In the genomic region with DNA sequence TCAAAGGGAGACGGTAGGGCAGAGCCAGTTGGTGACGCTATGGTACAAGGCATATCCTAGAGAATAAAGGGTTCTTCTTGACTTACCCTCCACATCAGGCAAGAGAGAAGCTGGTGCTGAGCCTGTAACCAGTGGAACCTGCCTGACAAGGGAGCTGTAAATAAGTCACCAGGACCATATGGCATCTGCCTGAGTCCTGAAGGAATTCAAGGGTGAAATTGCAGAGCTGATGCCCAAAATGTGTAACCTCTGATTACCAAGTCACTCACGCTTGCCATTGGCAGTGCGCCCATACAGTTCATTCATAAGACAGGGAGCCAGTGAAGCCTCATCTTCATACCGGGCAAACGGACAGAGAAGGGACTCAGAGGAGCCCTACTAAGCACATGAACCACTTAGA, we compare ENCODE assay signal across 9 mouse cellular contexts. TPM values are rescaled to one million over a fixed set of nuclear protein-coding genes. Genes with fewer than 3 reads are reported as not detected.
DNase-seq lines count a peak whose midpoint lies in the region; ATAC-seq and TF ChIP-seq lines count a peak whose summit lies in the region.
"Had no signal": no experiment of that assay in that cellular context is flagged by ENCODE, and none has a peak within 500 bp of the region (broad histone marks: within the 10 kb centered on the region; RNA-seq: fewer than 3 reads in every experiment).

No protein-coding gene starts in this region.

- no peak overlapping the region for H3K27ac ChIP-seq in midbrain, embryonic 14.5 days (replicated peaks; ENCODE audit: low read depth, low read length)
- no peak overlapping the region for H3K27ac ChIP-seq in midbrain, embryonic 13.5 days
- no peak overlapping the region for H3K27ac ChIP-seq in forebrain, postnatal 0 days (ENCODE audit: low read depth, low read length)
- H3K27ac ChIP-seq in intestine, embryonic 15.5 days = no peak overlapping the region

- peak; percentile 43 for DNase-seq in adrenal gland, postnatal 25 days
- no peak for DNase-seq in adrenal gland, postnatal 4 days (ENCODE audit: low spot score in 2 of 2)
- DNase-seq in midbrain, embryonic 14.5 days = peak; percentile 66
- peak; percentile 53 for DNase-seq in forebrain, postnatal 0 days
- peak; percentile 30 for DNase-seq in retina, embryonic 14.5 days (ENCODE audit: low spot score)
- DNase-seq in spleen, postnatal 10 days (ENCODE audit: low spot score in 2 of 2) = no peak

- no peak for TF ChIP-seq CTCF in forebrain, postnatal 0 days (IDR thresholded peaks at IDR 0.05; ENCODE audit: low read depth)

- no peak overlapping the region for H3K4me2 ChIP-seq in midbrain, embryonic 14.5 days (ENCODE audit: low read length)
- no peak overlapping the region for H3K4me2 ChIP-seq in midbrain, embryonic 13.5 days (replicated peaks)
- H3K4me2 ChIP-seq in forebrain, postnatal 0 days (ENCODE audit: low read depth) = no peak overlapping the region
- H3K4me2 ChIP-seq in intestine, embryonic 15.5 days (replicated peaks) = no peak overlapping the region

- H3K4me1 ChIP-seq in midbrain, embryonic 14.5 days (ENCODE audit: control insufficient read depth, insufficient read depth, low read length) = peaks cover 20% of the 10 kb centered on the region
- peaks cover 56% of the 10 kb centered on the region for H3K4me1 ChIP-seq in midbrain, embryonic 13.5 days (replicated peaks)
- H3K4me1 ChIP-seq in forebrain, postnatal 0 days (ENCODE audit: insufficient read depth) = 0 out of 2 replicates have a peak, but pooled peaks cover 9% of the 10 kb centered on the region
- H3K4me1 ChIP-seq in intestine, embryonic 15.5 days (replicated peaks) = 0 out of 2 replicates have a peak, but pooled peaks cover 4% of the 10 kb centered on the region

- no peaks in the 10 kb centered on the region for H3K9me3 ChIP-seq in midbrain, embryonic 14.5 days (ENCODE audit: control insufficient read depth, low read length)
- no peaks in the 10 kb centered on the region for H3K9me3 ChIP-seq in midbrain, embryonic 13.5 days
- H3K9me3 ChIP-seq in forebrain, postnatal 0 days (ENCODE audit: low read length) = no peaks in the 10 kb centered on the region
- H3K9me3 ChIP-seq in intestine, embryonic 15.5 days = no peaks in the 10 kb centered on the region
- H3K9me3 ChIP-seq: megakaryocyte, embryonic 14.5 days had no signal

- H3K27me3 ChIP-seq in midbrain, embryonic 14.5 days (ENCODE audit: control insufficient read depth, insufficient read depth, low read length) = no peaks in the 10 kb centered on the region
- H3K27me3 ChIP-seq in midbrain, embryonic 13.5 days = no peaks in the 10 kb centered on the region
- no peaks in the 10 kb centered on the region for H3K27me3 ChIP-seq in forebrain, postnatal 0 days (ENCODE audit: insufficient read depth, low read length)
- H3K27me3 ChIP-seq in intestine, embryonic 15.5 days (replicated peaks) = no peaks in the 10 kb centered on the region

- H3K9ac ChIP-seq in midbrain, embryonic 14.5 days (replicated peaks; ENCODE audit: low read length) = no peak overlapping the region
- H3K9ac ChIP-seq in midbrain, embryonic 13.5 days (replicated peaks) = no peak overlapping the region
- H3K9ac ChIP-seq in forebrain, postnatal 0 days = no peak overlapping the region
- H3K9ac ChIP-seq in intestine, embryonic 15.5 days = no peak overlapping the region

- no peak for ATAC-seq in midbrain, embryonic 14.5 days (ENCODE audit: low FRiP score, low TSS enrichment)
- no peak for ATAC-seq in midbrain, embryonic 13.5 days
- ATAC-seq in forebrain, postnatal 0 days = peak; percentile 26; the same call in 1 of the 2 replicates
- ATAC-seq in intestine, embryonic 15.5 days = no peak

- no peaks in the 10 kb centered on the region for H3K36me3 ChIP-seq in midbrain, embryonic 14.5 days (ENCODE audit: control insufficient read depth, insufficient read depth, low read length)
- no peaks in the 10 kb centered on the region for H3K36me3 ChIP-seq in midbrain, embryonic 13.5 days
- no peaks in the 10 kb centered on the region for H3K36me3 ChIP-seq in forebrain, postnatal 0 days (ENCODE audit: insufficient read depth)
- no peaks in the 10 kb centered on the region for H3K36me3 ChIP-seq in intestine, embryonic 15.5 days

- 68% methylated on average over 6 of the region's 6 CpGs for WGBS in midbrain, embryonic 14.5 days
- WGBS in midbrain, embryonic 13.5 days = 72% methylated on average over 6 of the region's 6 CpGs
- 42% methylated on average over 6 of the region's 6 CpGs for WGBS in forebrain, postnatal 0 days
- WGBS in intestine, embryonic 15.5 days = 72% methylated on average over 6 of the region's 6 CpGs

- no peak overlapping the region for H3K4me3 ChIP-seq in midbrain, embryonic 14.5 days (replicated peaks; ENCODE audit: low read depth, low read length)
- no peak overlapping the region for H3K4me3 ChIP-seq in midbrain, embryonic 13.5 days (replicated peaks)
- H3K4me3 ChIP-seq in forebrain, postnatal 0 days (ENCODE audit: low read depth, low read length) = no peak overlapping the region
- H3K4me3 ChIP-seq in intestine, embryonic 15.5 days (replicated peaks) = no peak overlapping the region
- H3K4me3 ChIP-seq: megakaryocyte, embryonic 14.5 days had no signal

RNA-seq across cellular contexts. Expression of gene Kalrn, which starts 37.0 kb away (rescaled TPM):
- total RNA-seq in adrenal gland, postnatal 25 days (2021) = 7.7 and 8.2 TPM in 2 replicates
- total RNA-seq in adrenal gland, postnatal 4 days (2021) = 10 to 100 TPM; 23.0 to 24.1 TPM
- polyA plus RNA-seq in midbrain, embryonic 14.5 days (2014; fragmentation: Nextera tagmentation; extraction: Ambion mirVana) = 40.1 and 44.6 TPM in 2 replicates
- polyA plus RNA-seq in midbrain, embryonic 13.5 days (2015; fragmentation: Nextera tagmentation; extraction: Ambion mirVana) = 38.5 and 39.6 TPM in 2 replicates
- total RNA-seq in forebrain, postnatal 0 days (2014; rRNA removed) = 134 and 148 TPM in 2 replicates
- 16.4 and 23.6 TPM in 2 replicates for polyA plus RNA-seq in forebrain, postnatal 0 days (2015; fragmentation: Nextera tagmentation; extraction: Ambion mirVana)
- polyA plus RNA-seq in intestine, embryonic 15.5 days (2015; fragmentation: Nextera tagmentation; extraction: Ambion mirVana) = 13.0 and 14.4 TPM in 2 replicates

Comparison
In these comparisons a context has a peak if more than half of its experiments do, and no peak if none do; other contexts are left out.
1. DNase-seq: peak in adrenal gland, postnatal 25 days (single experiment), midbrain, embryonic 14.5 days (single experiment), forebrain, postnatal 0 days (single experiment) and retina, embryonic 14.5 days (single experiment); none in adrenal gland, postnatal 4 days (0 of 2) and spleen, postnatal 10 days (0 of 2).